Mouse (Mus musculus): Measurements from ENCODE around the gene Gdap2.

DNA sequence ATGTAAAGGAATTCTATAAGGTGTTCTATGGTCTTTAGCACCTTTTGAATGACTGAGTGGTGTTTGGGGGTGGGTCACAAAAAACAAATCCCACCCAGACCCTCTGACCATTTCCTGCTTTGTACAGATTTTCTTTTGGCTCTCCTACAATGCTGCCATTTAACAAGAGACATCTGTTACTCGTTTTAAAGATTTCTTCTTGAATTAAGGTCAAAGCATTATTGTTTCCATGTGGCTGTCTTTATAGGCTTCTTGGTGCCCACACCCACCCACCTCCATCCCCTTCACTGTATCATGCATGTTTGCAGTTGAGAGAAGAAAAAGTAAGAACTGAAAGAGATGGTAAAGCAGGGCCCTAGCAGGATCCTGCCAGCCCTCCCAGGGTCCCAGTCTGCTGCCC lies 44.8 kb downstream of the Gdap2 start:
- TF ChIP-seq CTCF (IDR thresholded peaks at IDR 0.05; ENCODE audit: low read depth) (no peak), EP300 (IDR thresholded peaks at IDR 0.05; ENCODE audit: low read depth) (no peak)

Data from liver, postnatal 0 days (tissue).